ENCODE assay signal across 8 mouse cellular contexts in genomic region chr17:26253399-26253798, GRCm38 (mm10). TPM values are rescaled to one million over a fixed set of nuclear protein-coding genes. Genes with fewer than 3 reads are reported as not detected.
DNase-seq lines count a peak whose midpoint lies in the region; ATAC-seq and TF ChIP-seq lines count a peak whose summit lies in the region.

No protein-coding gene starts in this region.

- H3K27ac ChIP-seq in lung, embryonic 15.5 days, result peak overlapping the region; percentile 98
- peak overlapping the region; percentile 96 for H3K27ac ChIP-seq in embryonic facial prominence, embryonic 15.5 days (replicated peaks)
- H3K27ac ChIP-seq in limb, embryonic 12.5 days, result peak overlapping the region; percentile 99
- H3K27ac ChIP-seq in small intestine, adult 2 months (ENCODE audit: insufficient read depth, low read depth, low read length), result peak overlapping the region; percentile 92; the same call in 1 of the 2 replicates

- H3K9ac ChIP-seq in lung, embryonic 15.5 days, result peak overlapping the region; percentile 100
- peak overlapping the region; percentile 90 for H3K9ac ChIP-seq in embryonic facial prominence, embryonic 15.5 days
- peak overlapping the region; percentile 97 for H3K9ac ChIP-seq in limb, embryonic 12.5 days (replicated peaks)

- DNase-seq in lung, postnatal 25 days (ENCODE audit: low spot score), result no peak
- DNase-seq in gastrocnemius, postnatal 14 days, result no peak
- no peak for DNase-seq in urinary bladder, adult 18-20 months (ENCODE audit: low spot score in 2 of 2)
- DNase-seq in ovary, adult 18-20 months (ENCODE audit: low spot score), result no peak

- no peak for ATAC-seq in lung, embryonic 15.5 days (ENCODE audit: borderline replicate concordance, extremely low read depth, low FRiP score, low TSS enrichment)
- ATAC-seq in embryonic facial prominence, embryonic 15.5 days (ENCODE audit: insufficient number of reproducible peaks, low FRiP score, low TSS enrichment, low read depth), result no peak
- no peak for ATAC-seq in limb, embryonic 12.5 days (ENCODE audit: insufficient number of reproducible peaks, insufficient read depth, low FRiP score, low TSS enrichment, low read depth)

- TF ChIP-seq CTCF in small intestine, adult 2 months (IDR thresholded peaks at IDR 0.05; ENCODE audit: extremely low read depth, insufficient read length, insufficient replicate concordance, low read depth, low read length), result no peak

- H3K4me1 ChIP-seq in lung, embryonic 15.5 days, result peaks cover 14% of the 10 kb centered on the region
- peaks cover 10% of the 10 kb centered on the region for H3K4me1 ChIP-seq in embryonic facial prominence, embryonic 15.5 days
- H3K4me1 ChIP-seq in limb, embryonic 12.5 days (replicated peaks), result peaks cover 8% of the 10 kb centered on the region
- peaks cover 5% of the 10 kb centered on the region; the same call in 1 of the 2 replicates for H3K4me1 ChIP-seq in small intestine, adult 2 months (ENCODE audit: control insufficient read depth, insufficient read depth, insufficient read length, low read length)

- H3K36me3 ChIP-seq in lung, embryonic 15.5 days, result peaks cover 24% of the 10 kb centered on the region
- H3K36me3 ChIP-seq in embryonic facial prominence, embryonic 15.5 days, result peaks cover 19% of the 10 kb centered on the region
- peaks cover 33% of the 10 kb centered on the region for H3K36me3 ChIP-seq in limb, embryonic 12.5 days
- peaks cover 16% of the 10 kb centered on the region for H3K36me3 ChIP-seq in small intestine, adult 2 months (ENCODE audit: control insufficient read depth, insufficient read depth, low read length)

- H3K4me3 ChIP-seq in lung, embryonic 15.5 days, result peak overlapping the region; percentile 96
- peak overlapping the region; percentile 71 for H3K4me3 ChIP-seq in embryonic facial prominence, embryonic 15.5 days (replicated peaks)
- peak overlapping the region; percentile 97 for H3K4me3 ChIP-seq in limb, embryonic 12.5 days (replicated peaks)
- peak overlapping the region; percentile 94 for H3K4me3 ChIP-seq in small intestine, adult 2 months (ENCODE audit: low read depth, low read length)

- no peaks in the 10 kb centered on the region for H3K9me3 ChIP-seq in lung, embryonic 15.5 days
- H3K9me3 ChIP-seq in embryonic facial prominence, embryonic 15.5 days (replicated peaks), result no peaks in the 10 kb centered on the region
- H3K9me3 ChIP-seq in limb, embryonic 12.5 days, result no peaks in the 10 kb centered on the region

- H3K4me2 ChIP-seq in lung, embryonic 15.5 days, result peak overlapping the region; percentile 70
- peak overlapping the region; percentile 54 for H3K4me2 ChIP-seq in embryonic facial prominence, embryonic 15.5 days (replicated peaks)
- H3K4me2 ChIP-seq in limb, embryonic 12.5 days, result peak overlapping the region; percentile 80

- no peak for TF ChIP-seq POLR2A in small intestine, adult 2 months (IDR thresholded peaks at IDR 0.05; ENCODE audit: low read depth, low read length)

- intact Hi-C loops in gastrocnemius, postnatal 14 days (cut with DNase I; ENCODE audit: low total_unique reads), result no loop called here

- H3K27me3 ChIP-seq in lung, embryonic 15.5 days, result no peaks in the 10 kb centered on the region
- no peaks in the 10 kb centered on the region for H3K27me3 ChIP-seq in embryonic facial prominence, embryonic 15.5 days
- H3K27me3 ChIP-seq in limb, embryonic 12.5 days, result no peaks in the 10 kb centered on the region
- no peaks in the 10 kb centered on the region for H3K27me3 ChIP-seq in small intestine, adult 2 months (ENCODE audit: control insufficient read depth, insufficient read depth, low read length)

- under 1% methylated on average over 24 of the region's 24 CpGs for WGBS in lung, embryonic 15.5 days
- under 1% methylated on average over 24 of the region's 24 CpGs for WGBS in embryonic facial prominence, embryonic 15.5 days
- 0% methylated on average over 24 of the region's 24 CpGs for WGBS in limb, embryonic 12.5 days
- WGBS in small intestine, adult 2 months, result under 1% methylated on average over 24 of the region's 24 CpGs

RNA-seq across cellular contexts. Expression of gene Luc7l, which starts 0.7 kb away (rescaled TPM):
- 88.3 and 90.1 TPM in 2 replicates for polyA plus RNA-seq in lung, embryonic 15.5 days (2015; fragmentation: Nextera tagmentation; extraction: Ambion mirVana)
- 99.6 and 111 TPM in 2 replicates for polyA plus RNA-seq in embryonic facial prominence, embryonic 15.5 days (2015; fragmentation: Nextera tagmentation; extraction: Ambion mirVana)
- 155 and 164 TPM in 2 replicates for polyA plus RNA-seq in limb, embryonic 12.5 days (2016; fragmentation: Nextera tagmentation; extraction: Ambion mirVana)
- 6.4 and 6.9 TPM in 2 replicates for polyA plus RNA-seq in small intestine, adult 2 months (2012; rRNA removed)
- total RNA-seq in gastrocnemius, postnatal 14 days (2021), result 10 to 100 TPM; 14.0 to 15.4 TPM

RNA-seq across cellular contexts. Expression of gene Fam234a, which starts 9.4 kb away (rescaled TPM):
- 44.4 and 44.7 TPM in 2 replicates for polyA plus RNA-seq in lung, embryonic 15.5 days (2015; fragmentation: Nextera tagmentation; extraction: Ambion mirVana)
- polyA plus RNA-seq in embryonic facial prominence, embryonic 15.5 days (2015; fragmentation: Nextera tagmentation; extraction: Ambion mirVana), result 50.8 and 56.2 TPM in 2 replicates
- polyA plus RNA-seq in limb, embryonic 12.5 days (2016; fragmentation: Nextera tagmentation; extraction: Ambion mirVana), result 36.4 and 36.6 TPM in 2 replicates
- 154 and 290 TPM in 2 replicates for polyA plus RNA-seq in small intestine, adult 2 months (2012; rRNA removed)
- total RNA-seq in gastrocnemius, postnatal 14 days (2021), result 10 to 100 TPM; 47.8 to 62.8 TPM

RNA-seq across cellular contexts. Expression of gene Arhgdig, which starts 45.8 kb away (rescaled TPM):
- polyA plus RNA-seq in lung, embryonic 15.5 days (2015; fragmentation: Nextera tagmentation; extraction: Ambion mirVana), result 13.1 and 13.3 TPM in 2 replicates
- polyA plus RNA-seq in embryonic facial prominence, embryonic 15.5 days (2015; fragmentation: Nextera tagmentation; extraction: Ambion mirVana), result 30.5 and 36.6 TPM in 2 replicates
- polyA plus RNA-seq in limb, embryonic 12.5 days (2016; fragmentation: Nextera tagmentation; extraction: Ambion mirVana), result 4.9 and 5.6 TPM in 2 replicates
- 3.2 and 44.6 TPM in 2 replicates for polyA plus RNA-seq in small intestine, adult 2 months (2012; rRNA removed)
- total RNA-seq in gastrocnemius, postnatal 14 days (2021), result 1 to 10 TPM; 2.2 to 5.1 TPM

RNA-seq across cellular contexts. Expression of gene Rgs11, which starts 50.6 kb away (rescaled TPM):
- 11.7 and 12.8 TPM in 2 replicates for polyA plus RNA-seq in lung, embryonic 15.5 days (2015; fragmentation: Nextera tagmentation; extraction: Ambion mirVana)
- polyA plus RNA-seq in embryonic facial prominence, embryonic 15.5 days (2015; fragmentation: Nextera tagmentation; extraction: Ambion mirVana), result 14.8 and 19.8 TPM in 2 replicates
- polyA plus RNA-seq in limb, embryonic 12.5 days (2016; fragmentation: Nextera tagmentation; extraction: Ambion mirVana), result 4.7 and 5.3 TPM in 2 replicates
- 3.8 and 29.7 TPM in 2 replicates for polyA plus RNA-seq in small intestine, adult 2 months (2012; rRNA removed)
- 1 to 10 TPM in 1 of 2 experiments, under 1 TPM in 1; 0.47 to 1.5 TPM for total RNA-seq in gastrocnemius, postnatal 14 days (2021)

RNA-seq across cellular contexts. Expression of gene Pdia2, which starts 54.5 kb away (rescaled TPM):
- polyA plus RNA-seq in lung, embryonic 15.5 days (2015; fragmentation: Nextera tagmentation; extraction: Ambion mirVana), result 0.39 and 0.78 TPM in 2 replicates
- 0.67 and 0.88 TPM in 2 replicates for polyA plus RNA-seq in embryonic facial prominence, embryonic 15.5 days (2015; fragmentation: Nextera tagmentation; extraction: Ambion mirVana)
- polyA plus RNA-seq in limb, embryonic 12.5 days (2016; fragmentation: Nextera tagmentation; extraction: Ambion mirVana), result 0.13 and 0.17 TPM in 2 replicates
- 1.6 and 247 TPM in 2 replicates for polyA plus RNA-seq in small intestine, adult 2 months (2012; rRNA removed)
- not detected for total RNA-seq in gastrocnemius, postnatal 14 days (2021)

Comparison
In these comparisons a context has a peak if more than half of its experiments do, and no peak if none do; other contexts are left out.
1. RNA of gene Luc7l, which starts 0.7 kb away (polyA plus RNA-seq): 155 to 164 TPM in limb, embryonic 12.5 days, 99.6 to 111 TPM in embryonic facial prominence, embryonic 15.5 days and 88.3 to 90.1 TPM in lung, embryonic 15.5 days; 6.4 to 6.9 TPM in small intestine, adult 2 months; every median in the first group is over 10 times any median in the second.
2. Peak in every context shown above with its lines, with median percentiles within 50 percentile points of each other: H3K27ac ChIP-seq, H3K4me2 ChIP-seq, H3K4me3 ChIP-seq and H3K9ac ChIP-seq.